Mouse (Mus musculus): ENCODE measurements at regions not wholly inside any gene's neighbourhood (a gene's known extent, or its start where the extent isn't known, plus 50 kb on each side); places are given as distances from the start of the nearest gene placed in this dataset.

DNA sequence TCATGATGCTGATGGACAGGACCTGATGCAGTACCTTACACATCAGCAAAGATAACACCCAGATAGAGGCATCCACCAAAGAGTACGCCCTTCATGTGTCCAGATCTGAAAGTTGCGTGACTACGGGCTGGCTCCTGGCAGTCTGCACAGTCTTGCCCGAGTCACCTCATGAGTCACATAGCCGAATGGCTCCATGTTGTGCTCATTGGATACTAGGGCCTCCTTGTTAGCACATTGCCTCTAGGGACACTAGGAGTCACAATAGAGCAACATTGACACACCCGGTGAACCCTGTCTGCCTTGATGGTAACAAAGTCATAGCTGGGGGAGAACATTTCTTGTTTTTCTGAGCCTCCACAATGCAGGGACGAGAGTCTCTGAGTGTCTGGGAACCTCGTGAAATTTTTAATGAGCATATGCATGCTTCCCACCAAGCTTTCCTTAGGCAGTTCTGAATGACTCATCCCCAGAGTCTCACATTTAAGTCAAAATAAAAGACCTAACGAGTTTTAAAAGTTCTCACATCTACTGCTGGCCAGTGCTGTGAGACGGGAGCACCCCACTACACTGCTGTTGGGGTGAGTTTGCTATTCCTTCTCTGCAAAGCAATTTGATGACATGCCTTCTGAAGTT, 297.5 kb downstream of the Insig2 start:
- TF ChIP-seq CTCF (IDR thresholded peaks at IDR 0.05; ENCODE audit: low read depth, low read length) (no peak), POLR2A (IDR thresholded peaks at IDR 0.05; ENCODE audit: borderline replicate concordance, low read depth, low read length) (no peak)

Data from bone marrow macrophage, adult 2 months (primary cell).